Mouse (Mus musculus): ENCODE measurements at regions not wholly inside any gene's neighbourhood (a gene's known extent, or its start where the extent isn't known, plus 50 kb on each side); places are given as distances from the start of the nearest gene placed in this dataset.

- Histone ChIP-seq H3K4me2 (replicated peaks; ENCODE audit: low read depth, low read length) (no peak overlapping the region), H3K27ac (ENCODE audit: low read length) (no peak overlapping the region), H3K4me1 (ENCODE audit: insufficient read depth, low read depth, low read length) (no peaks in the 10 kb centered on the region), H3K9ac (replicated peaks; ENCODE audit: low read depth) (no peak overlapping the region), H3K27me3 (replicated peaks; ENCODE audit: insufficient read depth, low read length) (no peaks in the 10 kb centered on the region), H3K4me3 (ENCODE audit: low read depth, low read length) (no peak overlapping the region), H3K36me3 (ENCODE audit: insufficient read depth, low read length) (no peaks in the 10 kb centered on the region), H3K9me3 (ENCODE audit: low read length) (no peaks in the 10 kb centered on the region)
- no peak for TF ChIP-seq EP300 (IDR thresholded peaks at IDR 0.05)
- 50% methylated on average over 10 of the region's 10 CpGs for WGBS
- ATAC-seq (no peak), DNase-seq (ENCODE audit: low spot score) (no peak)
These were observed 134.4 kb upstream of the Zic4 start for GRCm38 (mm10) chr9:91227673-91228440.

- no peak for ATAC-seq
- no peaks in the 10 kb centered on the region for H3K9me3 ChIP-seq (ENCODE audit: low read length)
- no peak overlapping the region for H3K9ac ChIP-seq (replicated peaks; ENCODE audit: low read depth)
- no peaks in the 10 kb centered on the region for H3K27me3 ChIP-seq (replicated peaks; ENCODE audit: insufficient read depth, low read length)
- H3K27ac ChIP-seq (ENCODE audit: low read length) = no peak overlapping the region
- no peaks in the 10 kb centered on the region for H3K4me1 ChIP-seq (ENCODE audit: insufficient read depth, low read depth, low read length)
- no peaks in the 10 kb centered on the region for H3K36me3 ChIP-seq (ENCODE audit: insufficient read depth, low read length)
- TF ChIP-seq CTCF (IDR thresholded peaks at IDR 0.05) (no peak), EP300 (IDR thresholded peaks at IDR 0.05) (no peak)
- WGBS = 54% methylated on average over 5 of the region's 5 CpGs
- no peak overlapping the region for H3K4me3 ChIP-seq (ENCODE audit: low read depth, low read length)
- no peak overlapping the region for H3K4me2 ChIP-seq (replicated peaks; ENCODE audit: low read depth, low read length)
- no peak for DNase-seq (ENCODE audit: low spot score)
These were observed 133.7 kb upstream of the Zic4 start for GRCm38 (mm10) chr9:91228525-91228924.

GRCm38 (mm10) chr9:91253886-91254285 lies 108.3 kb upstream of the Zic4 start:
- Histone ChIP-seq H3K27me3 (replicated peaks; ENCODE audit: insufficient read depth, low read length) (no peaks in the 10 kb centered on the region), H3K4me1 (ENCODE audit: insufficient read depth, low read depth, low read length) (no peaks in the 10 kb centered on the region), H3K27ac (ENCODE audit: low read length) (no peak overlapping the region), H3K9ac (replicated peaks; ENCODE audit: low read depth) (no peak overlapping the region), H3K4me3 (ENCODE audit: low read depth, low read length) (no peak overlapping the region), H3K36me3 (ENCODE audit: insufficient read depth, low read length) (no peaks in the 10 kb centered on the region), H3K9me3 (ENCODE audit: low read length) (no peaks in the 10 kb centered on the region), H3K4me2 (replicated peaks; ENCODE audit: low read depth, low read length) (no peak overlapping the region)
- ATAC-seq (no peak), DNase-seq (ENCODE audit: low spot score) (no peak)
- 85% methylated on average over 1 of the region's 1 CpGs for WGBS
- TF ChIP-seq CTCF (IDR thresholded peaks at IDR 0.05) = no peak
- TF ChIP-seq EP300 (IDR thresholded peaks at IDR 0.05) = no peak

DNA sequence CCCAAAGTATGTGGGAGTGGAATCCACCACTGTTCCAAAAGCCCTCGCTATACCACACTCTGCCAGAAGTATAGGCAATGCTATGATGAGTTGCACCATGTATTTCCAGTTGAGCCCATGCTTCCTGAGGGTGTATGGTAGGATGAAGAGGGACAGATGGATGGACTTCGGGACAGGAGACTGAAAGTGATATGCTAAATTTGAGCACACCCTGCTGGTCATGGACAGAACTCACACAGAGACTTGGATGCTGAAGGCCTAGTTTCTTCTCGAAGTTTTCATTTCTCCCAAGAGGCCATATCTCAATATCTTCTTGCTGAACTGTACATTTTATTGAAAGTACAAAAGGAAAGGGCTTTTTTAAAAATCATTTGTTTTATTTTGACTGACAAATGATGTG lies 70.9 kb upstream of the Zic4 start:
- TF ChIP-seq CTCF (IDR thresholded peaks at IDR 0.05) (no peak), EP300 (IDR thresholded peaks at IDR 0.05) (no peak)
- WGBS = 56% methylated on average over 3 of the region's 3 CpGs
- H3K4me3 ChIP-seq (ENCODE audit: low read depth, low read length) = no peak overlapping the region
- H3K27me3 ChIP-seq (replicated peaks; ENCODE audit: insufficient read depth, low read length) = no peaks in the 10 kb centered on the region
- H3K9ac ChIP-seq (replicated peaks; ENCODE audit: low read depth) = no peak overlapping the region
- no peaks in the 10 kb centered on the region for H3K9me3 ChIP-seq (ENCODE audit: low read length)
- no peaks in the 10 kb centered on the region for H3K4me1 ChIP-seq (ENCODE audit: insufficient read depth, low read depth, low read length)
- no peak overlapping the region for H3K27ac ChIP-seq (ENCODE audit: low read length)
- no peaks in the 10 kb centered on the region for H3K36me3 ChIP-seq (ENCODE audit: insufficient read depth, low read length)
- no peak overlapping the region for H3K4me2 ChIP-seq (replicated peaks; ENCODE audit: low read depth, low read length)
- no peak for ATAC-seq
- DNase-seq (ENCODE audit: low spot score) = no peak
